Mouse (Mus musculus) heart, postnatal 36 days (tissue): ENCODE data around the gene Elane. TPM values are rescaled to one million over a fixed set of nuclear protein-coding genes. Genes with fewer than 3 reads are reported as not detected.

Experiments used
- DNase-seq, 2 experiments: peaks; one replicate each; pipeline ENCODE4 v3.0.0; 2021 to 2022
- intact Hi-C: fragments of 180-260 bp; cut with DNase I; formaldehyde crosslinking; loops from one replicate; pipeline ENCODE4 v1.15.1; 2025
- total RNA-seq, 2 experiments: library from RNA; stranded (reverse); gene quantifications; 2 replicates each; pipeline ENCODE4 v1.2.3; 2021

Gene Elane
- total RNA-seq, 2 experiments from 2014 or later = not detected

- peak; percentile 71 to 74 for DNase-seq
- intact Hi-C loops = no loop called here
These were observed 28.6 kb upstream of the Elane start for GRCm38 (mm10) chr10:79857452-79857811.

- no peak for DNase-seq
- intact Hi-C loops = loop anchor here (2.0 kb wide), 1 partner anchor 17 kb away; no protein-coding TSS in a partner anchor
These were observed 28.2 kb upstream of the Elane start for GRCm38 (mm10) chr10:79857894-79858293.

- intact Hi-C loops = loop anchor here (2.0 kb wide), 1 partner anchor 18 kb away; no protein-coding TSS in a partner anchor
These were observed 27.5 kb upstream of the Elane start for GRCm38 (mm10) chr10:79858416-79859074.

GRCm38 (mm10) chr10:79859116-79859515, 26.9 kb upstream of the Elane start:
- intact Hi-C loops = loop anchor here (2.0 kb wide), 1 partner anchor 18 kb away; no protein-coding TSS in a partner anchor
- DNase-seq = no peak

More at GRCm38 (mm10) chr10:79858416-79859074, 27.5 kb upstream of the Elane start:
- peak; percentile 60 to 66 for DNase-seq

- intact Hi-C loops = no loop called here
- DNase-seq = no peak
These were observed 25.8 kb upstream of the Elane start for GRCm38 (mm10) chr10:79860079-79860911.

GRCm38 (mm10) chr10:79861230-79862048, 24.6 kb upstream of the Elane start:
- intact Hi-C loops = no loop called here
- no peak for DNase-seq

DNA sequence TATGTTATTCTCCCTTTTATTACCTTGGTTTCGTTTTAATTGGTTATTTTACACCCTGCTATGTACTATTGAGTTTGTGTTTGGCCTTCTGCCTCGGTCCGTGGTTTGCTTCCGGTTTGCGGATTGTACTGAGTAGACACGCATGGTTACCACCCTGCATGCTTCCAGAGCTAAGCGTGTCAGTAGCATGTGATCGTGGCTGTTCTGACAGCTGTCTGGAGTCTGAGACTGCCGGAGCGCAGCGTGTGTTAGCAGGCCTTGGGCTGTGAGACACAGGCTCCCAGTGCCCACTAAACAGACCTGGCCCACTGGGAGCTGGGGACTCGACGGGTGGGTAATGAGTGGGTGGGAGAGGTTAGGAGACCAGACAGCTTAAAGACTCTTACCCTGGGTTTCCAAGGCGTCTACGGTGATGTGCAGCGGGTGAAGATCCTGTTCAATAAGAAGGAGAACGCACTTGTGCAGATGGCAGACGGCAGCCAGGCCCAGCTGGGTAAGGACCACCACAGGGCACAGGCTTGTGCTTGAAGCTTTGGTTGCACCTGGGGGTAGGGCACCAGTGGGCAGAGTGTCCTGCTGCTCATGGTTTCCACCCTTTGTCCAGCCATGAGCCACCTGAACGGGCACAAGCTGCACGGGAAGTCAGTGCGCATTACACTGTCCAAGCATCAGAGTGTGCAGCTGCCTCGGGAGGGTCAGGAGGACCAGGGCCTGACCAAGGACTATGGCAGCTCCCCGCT, 23.8 kb upstream of the Elane start:
- no peak for DNase-seq
- intact Hi-C loops = no loop called here

DNA sequence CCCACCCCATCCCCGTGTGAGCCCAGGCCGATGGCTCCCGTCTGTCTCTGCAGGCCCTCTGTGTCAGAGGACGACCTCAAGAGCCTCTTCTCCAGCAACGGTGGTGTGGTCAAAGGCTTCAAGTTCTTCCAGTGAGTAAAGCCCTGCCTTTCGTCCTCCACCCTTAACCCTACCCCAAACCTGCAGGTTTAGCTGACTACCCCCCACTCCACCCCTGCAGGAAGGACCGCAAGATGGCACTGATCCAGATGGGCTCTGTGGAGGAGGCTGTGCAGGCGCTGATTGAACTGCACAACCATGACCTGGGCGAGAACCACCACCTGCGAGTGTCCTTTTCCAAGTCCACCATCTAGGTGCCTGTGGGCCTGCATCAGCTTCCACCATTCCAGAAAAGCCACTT, 23.1 kb upstream of the Elane start:
- DNase-seq = no peak
- intact Hi-C loops = no loop called here

DNA sequence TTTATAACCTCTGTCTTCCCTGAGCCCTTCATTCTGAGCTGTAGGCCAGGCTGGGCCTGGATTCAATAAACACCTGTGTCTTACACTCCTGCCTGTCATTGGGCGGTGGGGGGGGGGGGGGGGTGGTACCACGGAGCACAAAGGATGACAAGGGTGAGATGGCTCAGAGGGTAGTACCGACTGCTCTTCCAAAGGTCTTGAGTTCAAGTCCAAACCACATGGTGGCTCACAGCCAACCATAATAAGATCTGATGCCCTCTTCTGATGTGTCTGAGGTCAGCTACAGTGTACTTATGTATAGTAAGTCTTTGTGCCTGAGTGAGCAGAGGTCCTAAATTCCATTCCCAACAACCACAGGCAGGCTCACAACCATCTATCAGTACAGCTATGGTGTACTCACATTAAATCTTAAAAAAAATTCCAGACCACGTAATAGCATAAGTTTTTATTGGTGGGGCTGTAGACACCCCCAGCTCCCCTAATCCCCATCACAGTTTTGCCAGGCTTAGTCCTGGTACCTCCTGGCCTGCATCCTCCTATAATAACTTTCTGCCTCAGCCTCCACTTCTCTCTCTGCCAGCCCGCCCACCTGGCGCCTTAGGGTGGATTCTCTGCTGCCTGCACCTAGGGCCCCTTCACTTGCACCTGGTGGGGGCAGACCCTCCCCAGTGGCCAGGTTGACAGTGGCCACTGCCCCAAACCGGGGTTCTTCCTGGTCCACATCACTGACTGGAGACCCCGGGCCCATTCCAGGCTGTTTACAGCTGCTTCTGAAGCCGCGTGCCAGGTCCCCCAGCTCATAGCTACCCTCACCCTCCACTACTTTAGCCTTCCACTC, 21.5 kb upstream of the Elane start:
- no peak for DNase-seq
- intact Hi-C loops = no loop called here

GRCm38 (mm10) chr10:79865189-79865601, 20.9 kb upstream of the Elane start:
- no peak for DNase-seq
- intact Hi-C loops = no loop called here

- intact Hi-C loops = no loop called here
- no peak for DNase-seq
These were observed 20.2 kb upstream of the Elane start for GRCm38 (mm10) chr10:79865801-79866295.

DNA sequence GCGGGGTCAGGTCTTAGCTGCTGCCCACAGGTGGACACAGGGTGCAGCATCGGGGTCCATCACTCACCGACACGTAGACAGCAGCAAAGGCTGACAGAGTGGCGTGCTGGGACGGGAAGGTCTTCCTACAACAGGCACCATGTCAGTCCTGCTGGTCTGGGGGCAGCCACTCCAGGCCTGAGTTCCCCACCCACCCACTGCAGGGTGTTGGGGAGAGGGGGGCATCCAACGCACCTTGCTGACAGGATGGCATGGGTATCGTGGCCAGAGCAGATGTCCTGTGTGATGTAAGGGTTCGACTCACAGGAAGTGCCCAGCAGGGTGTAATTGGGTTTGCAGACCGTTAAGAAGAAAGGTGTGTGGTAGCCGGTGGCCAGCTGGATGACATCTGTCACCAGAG, 19.4 kb upstream of the Elane start:
- intact Hi-C loops = no loop called here
- DNase-seq = no peak

GRCm38 (mm10) chr10:79871845-79872244, 14.2 kb upstream of the Elane start:
- DNase-seq = no peak
- intact Hi-C loops = no loop called here

GRCm38 (mm10) chr10:79872862-79873261, 13.2 kb upstream of the Elane start:
- DNase-seq = no peak
- intact Hi-C loops = no loop called here

GRCm38 (mm10) chr10:79873313-79873712, 12.7 kb upstream of the Elane start:
- no peak for DNase-seq
- intact Hi-C loops = no loop called here

DNA sequence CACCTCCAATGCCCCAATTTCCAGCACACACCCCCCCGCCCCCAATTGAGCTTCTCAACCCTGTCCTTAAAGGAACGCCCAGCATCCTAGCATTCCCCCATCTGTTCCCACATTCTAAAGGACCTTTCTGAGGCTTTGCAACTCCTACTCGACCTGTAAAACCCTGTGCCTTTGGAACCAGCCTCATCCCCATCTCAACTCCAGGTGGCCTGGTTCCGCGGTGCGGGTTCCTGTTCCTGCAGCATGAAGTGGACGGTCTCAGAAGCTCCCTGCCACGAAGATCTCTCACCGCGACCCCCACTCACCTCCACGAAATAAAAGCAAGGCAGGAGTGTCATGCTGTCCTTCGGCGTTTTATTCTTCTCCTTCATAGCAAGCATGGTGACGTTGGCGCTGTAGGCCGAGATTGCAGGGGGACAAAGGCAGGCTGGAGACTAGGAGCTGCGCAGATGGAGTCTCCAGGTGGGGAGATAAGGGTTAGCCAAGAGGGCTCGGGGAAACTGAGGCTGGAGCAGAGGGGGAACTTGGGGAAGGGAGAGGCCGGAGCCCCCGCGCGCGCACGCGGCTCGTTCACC, 12.2 kb upstream of the Elane start:
- intact Hi-C loops = no loop called here
- no peak for DNase-seq

DNA sequence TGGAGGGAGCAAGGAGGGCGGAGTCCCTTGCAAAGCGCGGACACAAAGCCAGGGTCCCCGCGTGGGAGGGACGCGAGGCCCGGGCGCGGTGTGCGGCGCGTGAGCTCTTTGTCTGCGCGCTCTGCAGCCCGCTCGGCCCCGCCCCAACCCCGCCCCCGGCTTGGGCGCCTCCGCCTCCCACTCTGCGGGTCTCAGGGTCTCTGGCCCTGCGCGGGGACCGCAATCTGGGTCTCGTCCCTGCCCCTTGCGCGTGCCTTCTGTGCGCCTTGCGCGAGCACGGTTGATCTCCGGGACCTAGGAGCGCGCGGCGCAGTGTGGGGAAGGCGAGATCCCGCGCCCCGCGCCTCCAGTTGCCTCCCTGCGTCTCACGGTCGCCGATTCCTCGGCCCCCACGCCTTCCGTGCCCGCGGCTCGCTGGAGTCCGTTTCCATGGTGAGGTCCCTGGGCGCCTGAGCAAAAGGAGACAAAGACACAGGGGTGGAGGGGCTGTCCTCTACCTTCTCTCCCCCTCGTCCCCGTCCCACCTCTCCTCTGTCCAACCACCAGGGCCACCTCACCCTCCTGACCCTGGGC, 11.7 kb upstream of the Elane start, which contains the start of the genes Prtn3 and Plppr3:
TSS of gene Prtn3 (plus strand) at position 187 of the 573 bp plus-strand sequence.
TSS of gene Plppr3 (minus strand) at position 345 of the 573 bp plus-strand sequence.
- no peak for DNase-seq
- intact Hi-C loops = no loop called here

GRCm38 (mm10) chr10:79877174-79877573, 8.9 kb upstream of the Elane start:
- no peak for DNase-seq
- intact Hi-C loops = no loop called here
